Mouse (Mus musculus): ENCODE results near the gene Lpcat2. TPM values are rescaled to one million over a fixed set of nuclear protein-coding genes. Genes with fewer than 3 reads are reported as not detected.

Gene Lpcat2
- polyA plus RNA-seq, 1 experiment from 2014 or later, result 7.0 TPM

DNA sequence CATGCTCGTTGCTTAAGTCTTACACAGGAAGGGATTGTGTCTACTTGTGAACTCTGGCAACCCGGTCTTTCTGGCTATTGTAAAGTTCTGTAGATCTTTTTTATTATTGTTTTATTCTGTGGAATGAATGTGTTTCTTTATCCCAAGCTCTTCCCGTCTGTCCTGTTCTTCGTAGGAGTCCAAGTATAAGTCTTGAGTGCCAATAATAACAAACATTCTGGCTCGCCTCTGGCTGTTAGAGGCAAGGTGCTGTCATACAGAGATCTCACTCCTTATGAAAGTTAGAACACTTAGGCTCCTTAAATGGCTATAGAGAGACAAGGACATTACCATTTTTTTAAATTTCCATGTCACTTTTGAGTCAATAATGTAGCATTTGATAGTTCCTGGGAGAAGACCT lies 41.5 kb downstream of the Lpcat2 start:
- Histone ChIP-seq H3K9ac (ENCODE audit: low read depth, low read length) (no peak overlapping the region), H3K9me3 (ENCODE audit: control insufficient read depth, low read length) (no peaks in the 10 kb centered on the region), H3K4me3 (ENCODE audit: low read length) (no peak overlapping the region), H3K27ac (ENCODE audit: low read depth, low read length) (no peak overlapping the region), H3K4me1 (ENCODE audit: control insufficient read depth, insufficient read depth, low read length) (no peaks in the 10 kb centered on the region), H3K36me3 (ENCODE audit: control insufficient read depth, insufficient read depth, low read length) (no peaks in the 10 kb centered on the region), H3K4me2 (replicated peaks; ENCODE audit: low read depth, low read length) (no peak overlapping the region), H3K27me3 (ENCODE audit: control insufficient read depth, insufficient read depth, low read length) (no peaks in the 10 kb centered on the region)
- WGBS, result 56% methylated on average over 5 of the region's 5 CpGs
- ATAC-seq (ENCODE audit: low FRiP score, low TSS enrichment), result no peak

DNA sequence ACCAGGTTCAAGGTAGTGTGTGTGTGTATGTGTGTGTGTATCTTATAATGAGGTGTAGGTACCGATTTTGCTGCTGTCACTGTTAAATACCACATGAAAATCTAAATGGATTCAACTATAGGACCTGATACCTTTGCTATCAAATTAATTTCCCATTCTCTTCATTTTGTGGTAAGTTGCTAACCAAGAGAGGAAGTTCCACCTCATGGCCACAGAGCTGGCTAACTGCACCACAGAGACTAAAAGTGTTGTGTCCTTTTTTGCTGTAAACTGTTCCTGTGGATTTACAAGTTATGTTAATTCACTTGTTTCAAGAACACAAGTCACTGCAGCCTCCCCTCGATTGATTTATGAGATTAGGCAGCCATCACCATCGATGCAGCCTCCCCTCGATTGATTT lies 42.7 kb downstream of the Lpcat2 start:
- Histone ChIP-seq H3K9ac (ENCODE audit: low read depth, low read length) (no peak overlapping the region), H3K4me1 (ENCODE audit: control insufficient read depth, insufficient read depth, low read length) (no peaks in the 10 kb centered on the region), H3K4me2 (replicated peaks; ENCODE audit: low read depth, low read length) (no peak overlapping the region), H3K4me3 (ENCODE audit: low read length) (no peak overlapping the region), H3K9me3 (ENCODE audit: control insufficient read depth, low read length) (no peaks in the 10 kb centered on the region), H3K27me3 (ENCODE audit: control insufficient read depth, insufficient read depth, low read length) (no peaks in the 10 kb centered on the region), H3K36me3 (ENCODE audit: control insufficient read depth, insufficient read depth, low read length) (no peaks in the 10 kb centered on the region), H3K27ac (ENCODE audit: low read depth, low read length) (no peak overlapping the region)
- 65% methylated on average over 4 of the region's 4 CpGs for WGBS
- ATAC-seq (ENCODE audit: low FRiP score, low TSS enrichment), result no peak

GRCm38 (mm10) chr8:92899590-92899989 lies 44.5 kb downstream of the Lpcat2 start:
- H3K4me3 ChIP-seq (ENCODE audit: low read length), result no peak overlapping the region
- H3K4me1 ChIP-seq (ENCODE audit: control insufficient read depth, insufficient read depth, low read length), result no peaks in the 10 kb centered on the region
- no peaks in the 10 kb centered on the region for H3K36me3 ChIP-seq (ENCODE audit: control insufficient read depth, insufficient read depth, low read length)
- no peak overlapping the region for H3K9ac ChIP-seq (ENCODE audit: low read depth, low read length)
- 67% methylated on average over 9 of the region's 9 CpGs for WGBS
- H3K27ac ChIP-seq (ENCODE audit: low read depth, low read length), result no peak overlapping the region
- H3K4me2 ChIP-seq (replicated peaks; ENCODE audit: low read depth, low read length), result no peak overlapping the region
- ATAC-seq (ENCODE audit: low FRiP score, low TSS enrichment), result no peak
- H3K27me3 ChIP-seq (ENCODE audit: control insufficient read depth, insufficient read depth, low read length), result no peaks in the 10 kb centered on the region
- no peaks in the 10 kb centered on the region for H3K9me3 ChIP-seq (ENCODE audit: control insufficient read depth, low read length)

DNA sequence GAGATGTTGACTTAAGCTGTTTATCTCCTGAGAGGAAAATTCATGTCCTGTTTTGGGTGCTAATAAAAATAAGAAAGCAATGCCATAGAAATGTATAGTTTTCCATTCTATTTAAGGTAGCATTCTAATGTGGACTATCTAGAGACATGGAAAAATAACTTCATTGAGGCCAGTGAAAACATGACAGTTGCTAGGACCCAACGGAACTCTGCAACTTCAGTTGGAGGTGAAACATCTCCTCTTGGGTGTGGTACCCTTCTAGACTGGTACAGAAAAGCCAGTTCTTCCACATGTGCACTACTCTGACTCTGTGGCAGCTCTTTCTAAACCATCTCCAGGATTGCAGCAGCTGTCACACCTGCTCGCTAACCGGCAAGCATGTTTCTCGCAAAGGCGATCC lies 46.0 kb downstream of the Lpcat2 start, which contains the start of gene Capns2:
Capns2 (plus strand) TSS at position 301 of the 400 bp plus-strand sequence.
- Histone ChIP-seq H3K4me1 (ENCODE audit: control insufficient read depth, insufficient read depth, low read length) (no peaks in the 10 kb centered on the region), H3K36me3 (ENCODE audit: control insufficient read depth, insufficient read depth, low read length) (no peaks in the 10 kb centered on the region), H3K4me3 (ENCODE audit: low read length) (no peak within 1 kb of the TSS), H3K27me3 (ENCODE audit: control insufficient read depth, insufficient read depth, low read length) (no peaks in the 10 kb centered on the region), H3K27ac (ENCODE audit: low read depth, low read length) (no peak within 1 kb of the TSS), H3K4me2 (replicated peaks; ENCODE audit: low read depth, low read length) (no peak within 1 kb of the TSS), H3K9me3 (ENCODE audit: control insufficient read depth, low read length) (no peaks in the 10 kb centered on the region), H3K9ac (ENCODE audit: low read depth, low read length) (no peak within 1 kb of the TSS)
- no peak for ATAC-seq (ENCODE audit: low FRiP score, low TSS enrichment)
- WGBS, result 94% methylated on average over 5 of the region's 5 CpGs

- Histone ChIP-seq H3K36me3 (ENCODE audit: control insufficient read depth, insufficient read depth, low read length) (no peaks in the 10 kb centered on the region), H3K4me3 (ENCODE audit: low read length) (no peak overlapping the region), H3K4me2 (replicated peaks; ENCODE audit: low read depth, low read length) (no peak overlapping the region), H3K9me3 (ENCODE audit: control insufficient read depth, low read length) (no peaks in the 10 kb centered on the region), H3K27ac (ENCODE audit: low read depth, low read length) (no peak overlapping the region), H3K9ac (ENCODE audit: low read depth, low read length) (no peak overlapping the region), H3K4me1 (ENCODE audit: control insufficient read depth, insufficient read depth, low read length) (no peaks in the 10 kb centered on the region), H3K27me3 (ENCODE audit: control insufficient read depth, insufficient read depth, low read length) (no peaks in the 10 kb centered on the region)
- 86% methylated on average over 2 of the region's 2 CpGs for WGBS
- no peak for ATAC-seq (ENCODE audit: low FRiP score, low TSS enrichment)
Measured at GRCm38 (mm10) chr8:92902981-92903380, 47.8 kb downstream of the Lpcat2 start.

GRCm38 (mm10) chr8:92903488-92904135 lies 48.5 kb downstream of the Lpcat2 start:
- no peak overlapping the region for H3K27ac ChIP-seq (ENCODE audit: low read depth, low read length)
- H3K4me3 ChIP-seq (ENCODE audit: low read length), result no peak overlapping the region
- no peaks in the 10 kb centered on the region for H3K36me3 ChIP-seq (ENCODE audit: control insufficient read depth, insufficient read depth, low read length)
- no peak overlapping the region for H3K9ac ChIP-seq (ENCODE audit: low read depth, low read length)
- H3K4me1 ChIP-seq (ENCODE audit: control insufficient read depth, insufficient read depth, low read length), result no peaks in the 10 kb centered on the region
- 93% methylated on average over 11 of the region's 11 CpGs for WGBS
- H3K4me2 ChIP-seq (replicated peaks; ENCODE audit: low read depth, low read length), result no peak overlapping the region
- no peaks in the 10 kb centered on the region for H3K27me3 ChIP-seq (ENCODE audit: control insufficient read depth, insufficient read depth, low read length)
- H3K9me3 ChIP-seq (ENCODE audit: control insufficient read depth, low read length), result no peaks in the 10 kb centered on the region
- ATAC-seq (ENCODE audit: low FRiP score, low TSS enrichment), result no peak

- no peak overlapping the region for H3K4me2 ChIP-seq (replicated peaks; ENCODE audit: low read depth, low read length)
- no peak overlapping the region for H3K9ac ChIP-seq (ENCODE audit: low read depth, low read length)
- no peaks in the 10 kb centered on the region for H3K9me3 ChIP-seq (ENCODE audit: control insufficient read depth, low read length)
- no peak overlapping the region for H3K4me3 ChIP-seq (ENCODE audit: low read length)
- H3K27ac ChIP-seq (ENCODE audit: low read depth, low read length), result no peak overlapping the region
- no peak for ATAC-seq (ENCODE audit: low FRiP score, low TSS enrichment)
- no peaks in the 10 kb centered on the region for H3K4me1 ChIP-seq (ENCODE audit: control insufficient read depth, insufficient read depth, low read length)
- H3K27me3 ChIP-seq (ENCODE audit: control insufficient read depth, insufficient read depth, low read length), result no peaks in the 10 kb centered on the region
- 94% methylated on average over 9 of the region's 9 CpGs for WGBS
- no peaks in the 10 kb centered on the region for H3K36me3 ChIP-seq (ENCODE audit: control insufficient read depth, insufficient read depth, low read length)
Measured at GRCm38 (mm10) chr8:92906553-92906952, 51.4 kb downstream of the Lpcat2 start.

DNA sequence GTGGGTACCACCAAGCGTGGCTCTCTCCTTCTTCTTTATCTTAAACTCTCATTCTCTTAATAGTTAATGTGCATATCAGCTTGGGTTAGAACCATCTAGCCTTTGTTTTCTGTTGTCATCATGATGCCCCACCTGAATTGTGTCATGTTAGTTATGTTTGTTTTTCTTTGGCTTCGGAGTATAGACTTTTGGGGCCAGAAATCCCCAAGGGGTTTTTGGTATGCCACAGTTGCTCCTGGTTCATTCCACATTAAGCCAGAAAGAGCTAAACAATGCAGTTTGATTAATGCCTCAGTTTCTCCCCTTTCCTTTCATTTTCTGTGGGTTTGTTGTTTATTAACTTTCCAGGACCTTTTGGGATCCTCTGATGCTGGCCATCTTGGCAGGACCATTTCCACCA lies 53.3 kb downstream of the Lpcat2 start:
- H3K9ac ChIP-seq (ENCODE audit: low read depth, low read length), result no peak overlapping the region
- H3K27ac ChIP-seq (ENCODE audit: low read depth, low read length), result no peak overlapping the region
- H3K4me1 ChIP-seq (ENCODE audit: control insufficient read depth, insufficient read depth, low read length), result no peaks in the 10 kb centered on the region
- H3K36me3 ChIP-seq (ENCODE audit: control insufficient read depth, insufficient read depth, low read length), result no peaks in the 10 kb centered on the region
- no peak for ATAC-seq (ENCODE audit: low FRiP score, low TSS enrichment)
- H3K4me2 ChIP-seq (replicated peaks; ENCODE audit: low read depth, low read length), result no peak overlapping the region
- no peak overlapping the region for H3K4me3 ChIP-seq (ENCODE audit: low read length)
- no peaks in the 10 kb centered on the region for H3K27me3 ChIP-seq (ENCODE audit: control insufficient read depth, insufficient read depth, low read length)
- 73% methylated on average over 2 of the region's 2 CpGs for WGBS
- H3K9me3 ChIP-seq (ENCODE audit: control insufficient read depth, low read length), result no peaks in the 10 kb centered on the region

GRCm38 (mm10) chr8:92911477-92911876 lies 56.3 kb downstream of the Lpcat2 start:
- H3K27ac ChIP-seq (ENCODE audit: low read depth, low read length), result no peak overlapping the region
- no peak overlapping the region for H3K9ac ChIP-seq (ENCODE audit: low read depth, low read length)
- H3K36me3 ChIP-seq (ENCODE audit: control insufficient read depth, insufficient read depth, low read length), result no peaks in the 10 kb centered on the region
- no peak overlapping the region for H3K4me2 ChIP-seq (replicated peaks; ENCODE audit: low read depth, low read length)
- ATAC-seq (ENCODE audit: low FRiP score, low TSS enrichment), result no peak
- H3K27me3 ChIP-seq (ENCODE audit: control insufficient read depth, insufficient read depth, low read length), result no peaks in the 10 kb centered on the region
- H3K4me1 ChIP-seq (ENCODE audit: control insufficient read depth, insufficient read depth, low read length), result no peaks in the 10 kb centered on the region
- 89% methylated on average over 3 of the region's 3 CpGs for WGBS
- H3K4me3 ChIP-seq (ENCODE audit: low read length), result no peak overlapping the region
- no peaks in the 10 kb centered on the region for H3K9me3 ChIP-seq (ENCODE audit: control insufficient read depth, low read length)
